Mouse (Mus musculus): ENCODE results near the gene Camk2d. TPM values are rescaled to one million over a fixed set of nuclear protein-coding genes. Genes with fewer than 3 reads are reported as not detected.
A peak's percentile ranks its signal among the peaks of the same experiment; 100 is the strongest.

Gene Camk2d
- polyA plus RNA-seq, 1 experiment, result 43.4 TPM

GRCm38 (mm10) chr3:126587477-126587876 is 8.6 kb upstream of the Camk2d start:
- no peak for TF ChIP-seq CTCF (IDR thresholded peaks at IDR 0.05; ENCODE audit: extremely low read depth, insufficient read depth, insufficient read length, insufficient replicate concordance)
- no peak for TF ChIP-seq POLR2A (IDR thresholded peaks at IDR 0.05; ENCODE audit: low read depth, low read length)
- Histone ChIP-seq H3K36me3 (ENCODE audit: control insufficient read depth, insufficient read depth, low read length) (no peaks in the 10 kb centered on the region), H3K4me1 (ENCODE audit: control insufficient read depth, insufficient read depth, insufficient read length) (no peaks in the 10 kb centered on the region), H3K27ac (ENCODE audit: insufficient read depth, low read length) (no peak overlapping the region), H3K4me3 (ENCODE audit: extremely low read depth, insufficient read depth, insufficient read length) (no peak overlapping the region), H3K27me3 (ENCODE audit: control insufficient read depth, insufficient read depth, low read length) (no peaks in the 10 kb centered on the region)
- WGBS, result 53% methylated on average over 3 of the region's 3 CpGs
- DNase-seq (ENCODE audit: low read depth in 1 of 2, low spot score in 2 of 2), result no peak

- no peak for DNase-seq (ENCODE audit: low read depth in 1 of 2, low spot score in 2 of 2)
- Histone ChIP-seq H3K4me1 (ENCODE audit: control insufficient read depth, insufficient read depth, insufficient read length) (no peaks in the 10 kb centered on the region), H3K27ac (ENCODE audit: insufficient read depth, low read length) (no peak overlapping the region), H3K4me3 (ENCODE audit: extremely low read depth, insufficient read depth, insufficient read length) (no peak overlapping the region), H3K36me3 (ENCODE audit: control insufficient read depth, insufficient read depth, low read length) (no peaks in the 10 kb centered on the region), H3K27me3 (ENCODE audit: control insufficient read depth, insufficient read depth, low read length) (no peaks in the 10 kb centered on the region)
- 51% methylated on average over 7 of the region's 7 CpGs for WGBS
- TF ChIP-seq CTCF (IDR thresholded peaks at IDR 0.05; ENCODE audit: extremely low read depth, insufficient read depth, insufficient read length, insufficient replicate concordance) (no peak), POLR2A (IDR thresholded peaks at IDR 0.05; ENCODE audit: low read depth, low read length) (no peak)
Measured at GRCm38 (mm10) chr3:126589556-126589955, 6.5 kb upstream of the Camk2d start.

GRCm38 (mm10) chr3:126595456-126595855 is 646 bp upstream of the Camk2d start:
- no peak for DNase-seq (ENCODE audit: low read depth in 1 of 2, low spot score in 2 of 2)
- Histone ChIP-seq H3K27ac (ENCODE audit: insufficient read depth, low read length) (no peak overlapping the region), H3K27me3 (ENCODE audit: control insufficient read depth, insufficient read depth, low read length) (no peaks in the 10 kb centered on the region), H3K36me3 (ENCODE audit: control insufficient read depth, insufficient read depth, low read length) (peaks cover 2% of the 10 kb centered on the region; the same call in 1 of the 2 replicates), H3K4me1 (ENCODE audit: control insufficient read depth, insufficient read depth, insufficient read length) (no peaks in the 10 kb centered on the region), H3K4me3 (ENCODE audit: extremely low read depth, insufficient read depth, insufficient read length) (no peak overlapping the region)
- TF ChIP-seq POLR2A (IDR thresholded peaks at IDR 0.05; ENCODE audit: low read depth, low read length) (no peak), CTCF (IDR thresholded peaks at IDR 0.05; ENCODE audit: extremely low read depth, insufficient read depth, insufficient read length, insufficient replicate concordance) (no peak)
- 53% methylated on average over 4 of the region's 4 CpGs for WGBS

GRCm38 (mm10) chr3:126596491-126597160 is 524 bp downstream of the Camk2d start:
- H3K4me1 ChIP-seq (ENCODE audit: control insufficient read depth, insufficient read depth, insufficient read length), result no peaks in the 10 kb centered on the region
- TF ChIP-seq POLR2A (IDR thresholded peaks at IDR 0.05; ENCODE audit: low read depth, low read length) (peak; percentile 34), CTCF (IDR thresholded peaks at IDR 0.05; ENCODE audit: extremely low read depth, insufficient read depth, insufficient read length, insufficient replicate concordance) (peak; percentile 55; the same call in 1 of the 2 replicates)
- WGBS, result under 1% methylated on average over 58 of the region's 69 CpGs
- H3K27me3 ChIP-seq (ENCODE audit: control insufficient read depth, insufficient read depth, low read length), result no peaks in the 10 kb centered on the region
- peaks cover 5% of the 10 kb centered on the region for H3K36me3 ChIP-seq (ENCODE audit: control insufficient read depth, insufficient read depth, low read length)
- peak; percentile 61 to 87 for DNase-seq (ENCODE audit: low read depth in 1 of 2, low spot score in 2 of 2)
- H3K27ac ChIP-seq (ENCODE audit: insufficient read depth, low read length), result peak overlapping the region; percentile 98
- peak overlapping the region; percentile 86 for H3K4me3 ChIP-seq (ENCODE audit: extremely low read depth, insufficient read depth, insufficient read length)

- Histone ChIP-seq H3K27me3 (ENCODE audit: control insufficient read depth, insufficient read depth, low read length) (no peaks in the 10 kb centered on the region), H3K4me3 (ENCODE audit: extremely low read depth, insufficient read depth, insufficient read length) (peak overlapping the region; percentile 86), H3K4me1 (ENCODE audit: control insufficient read depth, insufficient read depth, insufficient read length) (no peaks in the 10 kb centered on the region), H3K27ac (ENCODE audit: insufficient read depth, low read length) (peak overlapping the region; percentile 98), H3K36me3 (ENCODE audit: control insufficient read depth, insufficient read depth, low read length) (peaks cover 7% of the 10 kb centered on the region)
- peak in 1 of 2 experiments; percentile 72 for DNase-seq (ENCODE audit: low read depth in 1 of 2, low spot score in 2 of 2)
- WGBS, result under 1% methylated on average over 51 of the region's 51 CpGs
- no peak for TF ChIP-seq CTCF (IDR thresholded peaks at IDR 0.05; ENCODE audit: extremely low read depth, insufficient read depth, insufficient read length, insufficient replicate concordance)
- TF ChIP-seq POLR2A (IDR thresholded peaks at IDR 0.05; ENCODE audit: low read depth, low read length), result no peak
Measured at GRCm38 (mm10) chr3:126597161-126597595, 1.1 kb downstream of the Camk2d start.

GRCm38 (mm10) chr3:126597596-126598328 is 1.7 kb downstream of the Camk2d start:
- DNase-seq (ENCODE audit: low read depth in 1 of 2, low spot score in 2 of 2), result no peak
- H3K27ac ChIP-seq (ENCODE audit: insufficient read depth, low read length), result peak overlapping the region; percentile 98
- peak overlapping the region; percentile 86 for H3K4me3 ChIP-seq (ENCODE audit: extremely low read depth, insufficient read depth, insufficient read length)
- peaks cover 7% of the 10 kb centered on the region for H3K36me3 ChIP-seq (ENCODE audit: control insufficient read depth, insufficient read depth, low read length)
- TF ChIP-seq POLR2A (IDR thresholded peaks at IDR 0.05; ENCODE audit: low read depth, low read length) (no peak), CTCF (IDR thresholded peaks at IDR 0.05; ENCODE audit: extremely low read depth, insufficient read depth, insufficient read length, insufficient replicate concordance) (no peak)
- under 1% methylated on average over 29 of the region's 29 CpGs for WGBS
- no peaks in the 10 kb centered on the region for H3K27me3 ChIP-seq (ENCODE audit: control insufficient read depth, insufficient read depth, low read length)
- no peaks in the 10 kb centered on the region for H3K4me1 ChIP-seq (ENCODE audit: control insufficient read depth, insufficient read depth, insufficient read length)

All from spleen, adult 2 months (tissue).